In genomic region chr4:148176603-148177002, GRCm38 (mm10) we compare ENCODE assay signal across 7 mouse cellular contexts. TPM values are rescaled to one million over a fixed set of nuclear protein-coding genes. Genes with fewer than 3 reads are reported as not detected.
"Had no signal": no experiment of that assay in that cellular context is flagged by ENCODE, and none has a peak within 500 bp of the region (broad histone marks: within the 10 kb centered on the region; RNA-seq: fewer than 3 reads in every experiment).

No protein-coding gene starts in this region.

RNA-seq across cellular contexts. Expression of gene Fbxo2, which starts 16.2 kb away (rescaled TPM):
- total RNA-seq: gastrocnemius, postnatal 14 days; gastrocnemius, postnatal 36 days; gastrocnemius, postnatal 4 days; granulocyte monocyte progenitor cell, adult 5-6 weeks had no signal
- polyA plus RNA-seq: erythroblast, embryonic 14.5 days had no signal

RNA-seq across cellular contexts. Expression of gene Draxin, which starts 46.1 kb away (rescaled TPM):
- total RNA-seq: gastrocnemius, adult 8-10 months; gastrocnemius, postnatal 25 days had no signal
- polyA plus RNA-seq: erythroblast, embryonic 14.5 days had no signal
